Mouse (Mus musculus): ENCODE results near the gene Smok3c.
"Not testable (repeated sequence)": the region's sequence is repeated elsewhere in the genome, so short reads cannot be mapped to it uniquely, and the experiment has no call there.

The Smok3c gene

GRCm38 (mm10) chr5:138104976-138105375 is 52.0 kb downstream of the Smok3c start:
- DNase-seq (ENCODE audit: low spot score): no peak

- DNase-seq (ENCODE audit: low spot score): no peak
Observed at GRCm38 (mm10) chr5:138107130-138107529, 54.1 kb downstream of the Smok3c start.

- DNase-seq (ENCODE audit: low spot score): not testable (repeated sequence)
Observed at GRCm38 (mm10) chr5:138109847-138110396, 56.9 kb downstream of the Smok3c start.
